Mouse (Mus musculus) testis, postnatal 10 days (tissue): ENCODE measurements at regions not wholly inside any gene's neighbourhood (a gene's known extent, or its start where the extent isn't known, plus 50 kb on each side); places are given as distances from the start of the nearest gene placed in this dataset.
A peak's percentile ranks its signal among the peaks of the same experiment; 100 is the strongest.

Experiments
- DNase-seq: peaks from one replicate; pipeline ENCODE4 v3.0.0; 2021; ENCODE audit warnings: low spot score

GRCm38 (mm10) chr12:31130434-31130833 lies 56.8 kb downstream of the Fam110c start:
- no peak for DNase-seq

DNA sequence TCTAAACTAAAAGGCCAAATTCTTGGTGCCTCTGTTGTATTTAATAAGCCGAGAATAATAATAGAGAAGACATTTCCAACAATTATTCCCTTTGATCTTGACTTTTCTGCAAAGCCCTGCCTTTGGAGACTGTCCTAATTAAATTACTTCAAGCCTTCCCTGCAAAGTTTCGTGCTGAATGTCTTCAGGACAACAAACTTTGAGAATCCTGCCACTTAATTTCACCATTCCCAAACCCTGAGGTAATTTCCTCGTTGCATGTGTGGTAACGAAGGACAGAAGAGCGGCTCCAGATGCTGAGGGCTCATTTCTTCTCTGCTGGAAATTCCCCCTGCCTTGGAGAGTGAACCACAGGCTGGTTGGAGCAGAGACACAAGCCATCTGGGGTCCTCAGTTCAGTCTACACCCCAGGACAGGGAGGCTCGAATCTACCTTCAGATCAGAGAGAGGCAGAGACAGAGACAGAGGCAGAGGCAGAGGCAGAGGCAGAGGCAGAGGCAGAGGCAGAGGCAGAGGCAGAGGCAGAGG lies 60.9 kb downstream of the Fam110c start:
- DNase-seq = no peak

- DNase-seq = no peak
These were observed 62.7 kb downstream of the Fam110c start for GRCm38 (mm10) chr12:31136364-31136763.

- no peak for DNase-seq
These were observed 63.2 kb downstream of the Fam110c start for GRCm38 (mm10) chr12:31136911-31137310.

- no peak for DNase-seq
These were observed 63.8 kb downstream of the Fam110c start for GRCm38 (mm10) chr12:31137431-31137830.

DNA sequence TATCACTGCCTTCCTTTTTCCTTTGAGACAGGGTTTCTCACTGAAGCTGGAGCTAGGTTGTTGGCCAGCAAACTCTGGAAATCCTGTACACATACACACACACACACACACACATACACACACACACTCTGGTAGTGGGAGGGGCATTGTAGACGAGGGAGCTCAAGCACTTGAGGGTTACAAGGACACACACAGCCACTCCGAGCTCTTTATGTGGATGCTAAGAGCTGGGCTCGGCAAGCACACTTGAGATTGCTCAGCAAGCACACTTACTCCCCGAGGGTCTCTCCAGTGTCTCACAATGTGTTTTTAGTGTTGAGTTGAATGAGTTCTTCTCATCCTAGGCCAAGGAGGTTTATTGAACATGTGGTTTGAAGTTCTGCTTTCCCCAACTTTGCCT lies 66.2 kb downstream of the Fam110c start:
- no peak for DNase-seq

DNA sequence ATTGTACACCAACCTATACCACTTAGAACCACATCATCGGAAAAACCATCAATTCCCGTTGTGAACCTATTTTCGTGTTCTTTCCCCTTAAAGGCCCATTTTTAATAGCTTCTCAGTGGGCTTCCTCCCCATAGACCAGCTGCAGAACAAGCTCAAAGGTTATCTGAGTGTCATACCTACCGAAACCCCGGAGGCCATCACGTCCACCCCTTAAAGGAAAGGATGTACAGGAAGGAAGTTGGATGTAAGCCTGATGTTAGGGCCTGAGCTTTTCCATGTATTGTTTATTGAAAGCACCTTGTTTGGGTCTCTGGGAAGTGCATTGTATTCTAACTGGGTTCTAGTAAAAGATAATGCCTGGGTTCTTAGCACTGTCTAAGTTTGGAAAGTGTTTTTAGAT lies 69.6 kb downstream of the Fam110c start:
- DNase-seq = no peak

DNA sequence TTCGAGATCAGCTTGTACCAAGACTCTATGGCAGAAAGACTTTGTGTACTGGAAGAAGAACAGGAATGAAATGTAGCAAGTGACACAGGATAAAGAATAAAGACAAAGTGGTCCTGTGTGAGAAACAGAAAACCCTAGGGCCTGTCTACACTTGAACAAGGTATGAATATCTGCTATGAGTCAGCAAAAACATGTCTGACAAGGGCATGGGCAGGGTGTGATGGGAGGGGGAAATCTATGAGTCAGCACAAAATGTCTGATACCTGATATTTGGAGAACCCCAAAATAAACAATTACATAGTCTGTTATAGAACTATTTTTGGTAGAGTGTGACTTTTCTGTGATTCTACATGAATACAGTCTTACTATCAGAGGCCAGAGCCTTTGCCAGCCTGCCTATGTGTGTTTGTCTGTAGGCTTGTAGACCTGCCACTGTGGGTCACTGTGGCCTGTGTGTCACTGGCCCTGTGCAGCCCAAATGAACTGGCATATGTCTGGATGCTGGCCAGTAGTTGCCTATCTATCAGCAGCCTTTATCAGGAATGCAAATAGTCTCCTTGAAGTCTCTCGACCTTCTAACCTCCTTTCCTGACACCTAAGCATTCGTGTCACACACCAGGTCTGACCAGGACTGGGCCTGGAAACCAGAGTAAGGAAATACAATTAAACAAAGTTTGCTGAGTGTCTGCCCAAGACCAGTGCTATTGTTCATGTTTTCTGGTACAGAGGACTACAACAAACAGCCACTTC lies 71.5 kb downstream of the Fam110c start:
- no peak for DNase-seq

- DNase-seq = no peak
These were observed 75.0 kb downstream of the Fam110c start for GRCm38 (mm10) chr12:31148417-31149356.

DNA sequence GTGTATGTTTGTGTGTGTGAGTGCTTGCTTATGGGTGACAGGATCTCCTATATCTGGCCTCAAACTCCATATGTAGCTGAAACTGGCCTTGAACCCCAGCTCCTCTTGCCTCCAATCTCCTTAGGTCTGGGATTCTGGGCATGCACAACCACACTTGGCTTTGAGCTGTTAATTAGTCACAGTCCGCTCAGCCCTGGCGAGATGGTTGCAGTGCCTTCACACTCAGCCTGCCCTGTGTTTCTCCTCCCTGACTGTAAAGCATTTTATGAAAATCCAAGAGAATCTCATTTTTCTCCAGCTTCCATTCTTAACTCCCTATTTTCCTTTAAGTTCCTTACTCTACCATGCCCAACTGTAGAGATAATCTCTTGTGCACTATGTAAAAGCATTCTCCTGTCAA lies 80.1 kb downstream of the Fam110c start:
- no peak for DNase-seq

DNA sequence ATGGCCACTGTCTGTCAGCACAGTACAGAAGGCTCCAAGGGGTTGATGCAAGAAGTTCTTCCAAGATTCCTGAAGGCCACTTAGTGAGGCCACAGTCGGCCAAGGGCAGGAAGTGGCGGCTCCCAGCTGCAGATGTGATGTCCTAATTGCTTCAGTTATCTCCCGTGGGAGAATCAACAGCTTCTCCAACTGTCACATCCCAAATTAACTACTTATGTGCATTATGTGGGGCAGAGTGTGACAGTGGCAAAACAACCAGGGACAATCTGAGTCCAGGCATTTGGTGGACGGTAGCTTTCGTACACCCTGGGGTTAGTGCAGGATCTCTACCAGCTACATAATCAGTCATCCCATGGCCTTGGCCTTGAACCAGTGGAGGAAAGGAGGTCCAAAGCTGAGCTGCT lies 80.9 kb downstream of the Fam110c start:
- DNase-seq = no peak

- no peak for DNase-seq
These were observed 82.6 kb downstream of the Fam110c start for GRCm38 (mm10) chr12:31156154-31156720.

GRCm38 (mm10) chr12:31157453-31157852 lies 83.1 kb upstream of the Gm6993 start:
- no peak for DNase-seq

GRCm38 (mm10) chr12:31157890-31158289 lies 82.7 kb upstream of the Gm6993 start:
- no peak for DNase-seq

GRCm38 (mm10) chr12:31158885-31159284 lies 81.7 kb upstream of the Gm6993 start:
- DNase-seq = no peak

GRCm38 (mm10) chr12:31159378-31159777 lies 81.2 kb upstream of the Gm6993 start:
- no peak for DNase-seq

DNA sequence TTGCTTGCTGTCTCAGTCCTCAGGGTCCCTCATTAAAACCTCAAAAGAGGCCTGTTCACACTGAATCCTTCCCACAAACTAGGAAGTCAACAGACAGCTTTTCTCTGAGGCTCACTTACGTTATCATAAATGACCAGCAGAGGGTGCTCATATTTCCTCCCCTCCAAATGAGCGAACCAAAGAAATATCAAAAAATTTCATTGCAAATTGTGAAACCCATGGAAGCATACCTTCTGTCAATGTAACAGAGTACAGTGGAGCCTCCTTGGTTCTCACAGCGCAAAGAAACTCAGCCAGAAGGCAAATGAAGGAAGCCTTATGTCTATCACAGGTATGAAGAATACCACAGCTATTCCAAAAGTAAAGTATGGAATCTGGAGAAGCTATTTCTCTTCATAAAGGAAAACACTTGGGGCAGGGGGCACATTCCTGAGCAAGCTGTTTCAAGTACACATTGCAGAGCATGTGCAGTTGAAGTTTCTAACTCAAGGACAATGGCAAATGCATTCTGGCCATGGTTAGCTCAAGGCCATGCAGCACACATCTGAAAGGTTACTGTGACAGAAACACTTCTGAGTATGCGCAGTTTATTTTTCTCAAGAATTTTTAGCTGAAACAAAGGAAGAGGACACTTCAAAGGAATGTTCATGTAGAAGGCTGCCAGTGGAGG lies 72.2 kb upstream of the Gm6993 start:
- DNase-seq = peak; percentile 64

DNA sequence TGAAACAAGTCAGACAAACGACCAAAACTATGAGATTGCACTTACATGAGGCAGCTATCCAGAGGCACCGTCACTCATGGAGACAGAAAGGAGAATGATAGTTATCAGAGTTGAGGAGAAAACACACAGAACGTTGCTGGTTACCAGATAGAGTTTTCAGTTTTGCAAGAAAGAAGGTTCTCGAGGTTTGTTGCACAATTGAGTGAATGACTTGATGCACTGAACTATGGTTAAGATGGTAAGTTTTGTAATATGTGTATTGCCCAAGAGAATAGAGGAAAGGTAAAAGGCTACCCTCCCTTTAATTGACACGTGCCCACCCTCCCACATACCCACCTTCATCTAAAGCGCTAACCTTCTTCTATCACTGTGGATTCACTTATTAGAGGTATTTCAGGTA lies 70.5 kb upstream of the Gm6993 start:
- DNase-seq = no peak

- DNase-seq = no peak
These were observed 69.9 kb upstream of the Gm6993 start for GRCm38 (mm10) chr12:31170546-31171160.

DNA sequence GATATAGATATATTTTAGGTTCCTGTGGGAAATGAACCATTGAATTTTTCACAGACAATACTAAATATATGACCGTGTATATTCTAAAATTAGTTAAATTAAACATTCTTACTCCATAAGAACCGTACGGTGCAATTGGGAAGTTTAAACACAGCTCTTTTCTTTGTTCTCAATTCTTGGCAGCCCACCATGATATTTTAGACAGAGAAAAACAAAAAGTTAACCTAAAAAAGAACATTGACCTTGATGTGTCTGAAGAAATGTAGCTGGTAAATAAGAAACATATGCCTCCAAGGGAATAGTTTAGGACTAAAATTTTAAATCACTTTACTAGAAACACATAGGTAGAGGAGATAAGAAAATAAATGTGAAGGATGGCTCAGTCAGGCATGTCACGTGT lies 68.6 kb upstream of the Gm6993 start:
- DNase-seq = no peak

- no peak for DNase-seq
These were observed 67.9 kb upstream of the Gm6993 start for GRCm38 (mm10) chr12:31172451-31173318.
